Mouse (Mus musculus) G1E (cell line): ENCODE measurements around the gene Nup153. TPM values are rescaled to one million over a fixed set of nuclear protein-coding genes. Genes with fewer than 3 reads are reported as not detected.

Experiments
- ATAC-seq: 2 replicates; pipeline ENCODE4 v1.8.0; 2016; ENCODE audit warnings: mild to moderate bottlenecking; ENCODE audit not compliant: insufficient number of reproducible peaks, poor library complexity, low FRiP score, severe bottlenecking; ENCODE audit errors: extremely low read depth
- DNase-seq: peaks from one replicate; pipeline ENCODE4 v3.0.0; 2012; ENCODE audit warnings: low spot score
- H3K27me3 ChIP-seq: 2 replicates; pipeline ENCODE4 v1.6.1; 2012; ENCODE audit warnings: mild to moderate bottlenecking, low read length, inconsistent platforms; ENCODE audit not compliant: insufficient read depth
- H3K36me3 ChIP-seq: replicated peaks from 2 replicates; pipeline ENCODE3; 2012; ENCODE audit warnings: mild to moderate bottlenecking, inconsistent platforms
- H3K4me1 ChIP-seq: 2 replicates; pipeline ENCODE4 v1.6.1; 2012; ENCODE audit warnings: low read depth, low read length, inconsistent platforms, mixed read lengths; ENCODE audit not compliant: insufficient read depth
- H3K4me3 ChIP-seq: 2 replicates; pipeline ENCODE4 v1.5.1; 2012; ENCODE audit warnings: low read depth, mild to moderate bottlenecking, inconsistent platforms, low read length, moderate library complexity, mixed read lengths
- H3K9me3 ChIP-seq: replicated peaks from 2 replicates; pipeline ENCODE4 v1.6.1; 2012; ENCODE audit warnings: inconsistent platforms
- CTCF ChIP-seq: IDR thresholded peaks from 2 replicates; pipeline ENCODE4 v1.5.1; 2012; ENCODE audit warnings: low read depth, low read length, inconsistent platforms, mixed read lengths
- GATA1 ChIP-seq: IDR thresholded peaks from 2 replicates; pipeline ENCODE4 v1.6.1; 2012; ENCODE audit warnings: borderline replicate concordance, low read length, inconsistent platforms, mixed read lengths
- GATA2 ChIP-seq: IDR thresholded peaks from 2 replicates; pipeline ENCODE4 v1.6.1; 2012; ENCODE audit warnings: low read depth, low read length, inconsistent platforms, borderline replicate concordance
- POLR2AphosphoS5 ChIP-seq: IDR thresholded peaks from 2 replicates; pipeline ENCODE4 v1.6.1; 2012; ENCODE audit warnings: low read depth, low read length, inconsistent platforms; ENCODE audit not compliant: insufficient replicate concordance
- TAL1 ChIP-seq: conservative IDR thresholded peaks from 2 replicates; pipeline ENCODE4 v1.6.1; 2012; ENCODE audit warnings: low read depth, low read length, inconsistent platforms, mixed read lengths
- polyA plus RNA-seq: library from polyadenylated mRNA; stranded (reverse); fragments of >175 nt; gene quantifications from 2 replicates; pipeline ENCODE4 v1.2.3, GENCODE M21; 2012
- total RNA-seq, 2 experiments: library from RNA; stranded (forward) in 1 of 2; stranded (reverse) in 1 of 2; fragments of 200-1000 nt in 1 of 2; fragments of >200 nt in 1 of 2; fragmentation: Nextera tagmentation in 1 of 2; gene quantifications; 2 replicates each; pipeline ENCODE4 v1.2.3; 2014 to 2017

Nup153 gene
- total and polyA plus RNA-seq, 3 experiments = 21.1 to 235 (median 92.3) TPM

DNA sequence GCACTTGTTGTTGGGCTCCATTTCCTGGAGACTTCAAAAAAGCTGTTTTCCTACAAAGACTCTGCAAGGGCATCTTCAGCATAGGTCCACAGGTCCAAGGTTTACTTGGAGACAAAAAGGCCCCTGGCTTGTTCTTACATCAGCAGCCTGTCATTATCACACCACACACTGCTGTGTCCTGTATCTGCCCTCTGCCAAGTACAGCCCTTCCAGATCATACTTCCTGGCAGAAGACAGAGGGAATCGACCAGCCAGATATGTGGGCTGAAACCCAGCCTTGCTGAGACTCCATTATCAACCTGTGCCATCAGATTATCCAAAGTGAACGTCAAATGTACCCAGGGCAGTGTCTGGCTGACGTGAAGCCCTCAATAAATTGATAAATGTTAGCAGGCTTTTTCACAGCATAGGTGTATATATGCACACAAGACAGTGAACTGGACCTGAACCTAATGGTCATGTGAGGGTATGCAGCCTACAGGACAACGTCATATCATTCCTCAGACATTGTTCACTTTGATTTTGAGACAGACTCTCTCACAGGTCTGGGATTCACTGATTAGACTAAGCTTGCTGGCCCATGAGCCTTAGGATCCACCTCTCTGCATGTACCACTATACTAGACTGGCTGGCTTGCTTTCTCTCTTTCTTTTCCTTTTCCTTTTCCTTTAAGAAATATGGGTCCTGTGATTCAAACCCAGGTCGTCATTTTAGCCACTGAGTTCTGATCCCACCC is 20.6 kb upstream of the Nup153 start:
- ATAC-seq = no peak
- no peak overlapping the region for H3K4me3 ChIP-seq
- H3K36me3 ChIP-seq = no peaks in the 10 kb centered on the region
- H3K27me3 ChIP-seq = peaks cover 44% of the 10 kb centered on the region
- no peak for TF ChIP-seq GATA1
- TF ChIP-seq TAL1 = no peak
- TF ChIP-seq GATA2 = no peak
- no peak for TF ChIP-seq CTCF
- no peak for TF ChIP-seq POLR2AphosphoS5
- 0 out of 2 replicates have a peak, but pooled peaks cover 5% of the 10 kb centered on the region for H3K4me1 ChIP-seq
- no peaks in the 10 kb centered on the region for H3K9me3 ChIP-seq
- DNase-seq = no peak

DNA sequence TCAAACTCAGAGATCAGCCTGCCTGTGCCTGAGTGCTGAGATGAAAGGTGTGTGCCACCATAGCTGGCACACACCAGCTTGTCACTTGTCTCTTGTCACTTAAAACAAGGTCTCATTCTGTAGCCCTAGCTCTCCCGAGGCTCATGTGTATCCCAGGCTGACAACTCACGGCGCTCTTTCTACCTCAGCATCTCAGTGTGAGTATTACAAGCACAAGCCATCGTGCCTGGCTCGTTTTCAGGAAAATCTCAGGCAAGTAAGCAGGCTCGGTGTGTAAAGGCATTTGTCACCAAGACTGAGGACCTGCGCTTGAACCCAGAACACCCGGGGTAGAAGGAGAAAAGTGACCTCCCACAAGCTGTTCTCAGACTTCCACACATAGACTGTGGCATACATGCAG is 16.1 kb upstream of the Nup153 start:
- peaks cover 8% of the 10 kb centered on the region for H3K4me1 ChIP-seq

DNA sequence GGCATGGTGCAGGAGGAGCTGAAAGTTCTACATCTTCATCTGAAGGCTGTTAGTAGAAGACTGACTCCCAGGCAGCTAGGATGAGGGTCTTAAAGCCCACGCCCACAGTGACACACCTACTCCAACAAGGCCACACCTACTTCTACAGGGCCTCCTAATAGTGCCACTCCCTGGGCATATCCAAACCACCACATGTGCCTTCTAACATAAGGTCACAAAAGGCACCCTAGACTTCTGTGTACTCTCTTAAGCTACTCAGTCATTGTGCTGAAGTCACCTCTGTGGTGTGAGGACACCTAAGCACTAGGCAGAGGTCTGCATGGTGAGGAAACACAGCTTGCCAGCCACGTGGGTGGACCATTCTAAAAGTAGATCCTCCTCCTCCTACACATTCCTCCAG is 14.6 kb upstream of the Nup153 start:
- DNase-seq = no peak
- peaks cover 26% of the 10 kb centered on the region for H3K27me3 ChIP-seq
- no peaks in the 10 kb centered on the region for H3K36me3 ChIP-seq
- ATAC-seq = no peak
- H3K4me1 ChIP-seq = peaks cover 10% of the 10 kb centered on the region
- no peak overlapping the region for H3K4me3 ChIP-seq
- TF ChIP-seq GATA1 (no peak), CTCF (no peak), GATA2 (no peak), POLR2AphosphoS5 (no peak), TAL1 (no peak)
- no peaks in the 10 kb centered on the region for H3K9me3 ChIP-seq

More for the DNA sequence above, 16.1 kb upstream of the Nup153 start:
- H3K9me3 ChIP-seq = no peaks in the 10 kb centered on the region
- TF ChIP-seq CTCF (no peak), GATA2 (no peak), POLR2AphosphoS5 (no peak), TAL1 (no peak), GATA1 (no peak)
- ATAC-seq = no peak
- peaks cover 31% of the 10 kb centered on the region for H3K27me3 ChIP-seq
- H3K4me3 ChIP-seq = no peak overlapping the region
- no peak for DNase-seq
- no peaks in the 10 kb centered on the region for H3K36me3 ChIP-seq

DNA sequence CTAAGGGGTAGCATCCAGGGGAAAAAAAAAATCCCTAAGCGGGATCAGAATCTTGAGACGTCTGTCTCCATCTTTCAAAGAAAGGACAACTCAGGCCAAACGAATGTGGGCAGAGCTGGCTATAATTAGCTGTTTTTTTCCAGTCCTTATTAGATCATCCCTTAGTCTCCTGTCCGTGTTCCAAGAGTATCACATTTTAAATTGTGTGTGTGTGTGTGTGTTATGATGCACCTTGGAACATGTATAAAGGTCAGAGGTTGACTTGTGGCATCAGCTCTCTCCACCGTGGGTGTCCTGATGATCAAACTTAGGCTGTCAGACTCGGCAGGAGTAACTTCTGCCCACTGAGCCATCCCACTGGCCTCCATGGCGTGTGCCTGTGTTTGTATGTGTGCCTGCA is 11.7 kb upstream of the Nup153 start:
- Histone ChIP-seq H3K4me3 (no peak overlapping the region), H3K9me3 (no peaks in the 10 kb centered on the region), H3K27me3 (peaks cover 7% of the 10 kb centered on the region), H3K4me1 (peaks cover 27% of the 10 kb centered on the region), H3K36me3 (no peaks in the 10 kb centered on the region)
- DNase-seq (no peak), ATAC-seq (no peak)
- TF ChIP-seq POLR2AphosphoS5 (no peak), TAL1 (no peak), GATA1 (no peak)

DNA sequence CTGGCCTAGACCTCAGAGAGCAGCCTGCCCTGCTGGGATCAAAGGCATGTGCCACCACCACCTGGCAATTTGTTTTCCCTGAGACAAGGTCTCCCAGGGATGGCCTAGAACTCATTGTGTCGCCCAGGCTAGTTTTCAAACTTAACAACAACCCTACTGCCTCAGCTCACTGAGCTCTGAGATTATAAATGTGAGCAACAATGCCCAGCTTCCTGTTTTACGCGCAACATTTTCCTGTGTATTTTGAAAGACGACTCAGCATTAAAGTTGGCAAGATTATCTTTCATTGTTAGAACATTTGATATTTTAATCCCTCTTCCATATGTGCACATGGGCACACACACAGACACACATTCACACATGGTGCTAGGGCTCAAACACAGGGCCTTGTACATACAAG is 9.7 kb upstream of the Nup153 start:
- no peak for TF ChIP-seq GATA2
- no peak for TF ChIP-seq TAL1
- no peak for TF ChIP-seq GATA1
- Histone ChIP-seq H3K4me3 (no peak overlapping the region), H3K27me3 (no peaks in the 10 kb centered on the region), H3K36me3 (no peaks in the 10 kb centered on the region), H3K9me3 (no peaks in the 10 kb centered on the region), H3K4me1 (peaks cover 26% of the 10 kb centered on the region)
- no peak for ATAC-seq
- no peak for DNase-seq

DNA sequence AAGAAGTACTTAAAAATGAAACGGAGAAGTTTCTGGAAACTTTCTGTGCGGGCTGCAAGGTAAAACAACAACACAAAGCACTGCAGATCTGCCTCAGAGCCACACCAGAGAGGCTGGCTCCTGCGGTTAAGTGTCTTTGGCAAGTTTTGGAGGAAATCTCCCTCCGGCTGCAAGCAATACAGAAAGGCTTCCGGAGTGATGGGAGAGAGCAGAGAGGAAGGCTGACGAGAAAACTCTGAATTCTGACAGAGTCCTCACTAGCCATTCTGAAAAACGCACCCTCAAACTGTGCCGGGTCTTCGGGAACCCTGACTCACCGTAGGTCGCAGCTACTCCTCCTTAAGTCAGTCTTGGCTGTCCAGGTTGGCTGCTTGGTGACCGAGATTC is 8.7 kb upstream of the Nup153 start:
- peaks cover 23% of the 10 kb centered on the region for H3K4me1 ChIP-seq
- ATAC-seq (no peak), DNase-seq (no peak)
- no peaks in the 10 kb centered on the region; the same call in 1 of the 2 replicates for H3K9me3 ChIP-seq
- TF ChIP-seq POLR2AphosphoS5 (no peak), GATA2 (no peak), TAL1 (no peak), GATA1 (no peak), CTCF (no peak)
- H3K36me3 ChIP-seq = no peaks in the 10 kb centered on the region
- H3K4me3 ChIP-seq = peak overlapping the region; percentile 72
- H3K27me3 ChIP-seq = no peaks in the 10 kb centered on the region
